ENCODE assay signal across 26 mouse cellular contexts in the genomic region with DNA sequence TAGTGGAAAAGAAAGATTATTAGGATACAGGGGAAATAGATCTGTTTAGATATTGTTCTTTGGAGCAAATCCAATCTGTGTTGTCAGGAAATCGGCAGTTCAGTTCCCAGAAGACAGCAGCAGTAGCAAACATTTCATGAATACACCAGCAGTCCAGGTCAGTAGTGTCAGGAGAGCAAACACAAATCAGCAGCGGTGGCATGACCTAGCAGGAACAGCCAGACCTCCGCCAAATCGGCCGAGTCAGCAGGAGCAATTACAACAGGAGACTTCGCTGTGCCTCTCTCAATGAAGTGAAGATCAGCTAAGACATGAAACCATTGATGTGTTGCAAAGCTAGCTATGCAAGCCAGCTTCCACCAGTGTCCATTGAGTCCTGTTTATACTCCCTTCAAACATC. TPM values are rescaled to one million over a fixed set of nuclear protein-coding genes. Genes with fewer than 3 reads are reported as not detected.
"Had no signal": no experiment of that assay in that cellular context is flagged by ENCODE, and none has a peak within 500 bp of the region (broad histone marks: within the 10 kb centered on the region; RNA-seq: fewer than 3 reads in every experiment).

No protein-coding gene starts in this region.

- H3K27me3 ChIP-seq: neural tube, embryonic 12.5 days; neural tube, embryonic 13.5 days; neural tube, embryonic 15.5 days; stomach, embryonic 15.5 days had no signal

- H3K4me1 ChIP-seq: neural tube, embryonic 12.5 days; neural tube, embryonic 13.5 days; neural tube, embryonic 15.5 days; stomach, embryonic 15.5 days had no signal

- H3K9me3 ChIP-seq: neural tube, embryonic 12.5 days; neural tube, embryonic 13.5 days; neural tube, embryonic 15.5 days; stomach, embryonic 15.5 days had no signal

- H3K27ac ChIP-seq: neural tube, embryonic 12.5 days; neural tube, embryonic 13.5 days; neural tube, embryonic 15.5 days; stomach, embryonic 15.5 days; stomach, postnatal 0 days had no signal

- H3K4me2 ChIP-seq: neural tube, embryonic 12.5 days; neural tube, embryonic 13.5 days; neural tube, embryonic 15.5 days; stomach, embryonic 15.5 days had no signal

- H3K4me3 ChIP-seq: neural tube, embryonic 12.5 days; neural tube, embryonic 13.5 days; neural tube, embryonic 15.5 days; stomach, embryonic 15.5 days had no signal

- H3K36me3 ChIP-seq: neural tube, embryonic 12.5 days; neural tube, embryonic 13.5 days; neural tube, embryonic 15.5 days; stomach, embryonic 15.5 days had no signal

- DNase-seq: retina, postnatal 1 day; right cerebral cortex, adult 18-20 months; right cerebral cortex, postnatal 14 days; right cerebral cortex, postnatal 25 days; right cerebral cortex, postnatal 4 days; spleen, adult 18-20 months; thymus, adult 18-20 months; thymus, adult 2 months; thymus, postnatal 14 days; thymus, postnatal 25 days; thymus, postnatal 36 days; thymus, postnatal 4 days had no signal

- H3K9ac ChIP-seq: neural tube, embryonic 12.5 days; neural tube, embryonic 13.5 days; neural tube, embryonic 15.5 days; stomach, embryonic 15.5 days had no signal

RNA-seq across cellular contexts. Expression of a gene that starts 27.0 kb away (rescaled TPM):
- total RNA-seq: neutrophil, adult 5-6 weeks had no signal
- polyA plus RNA-seq: neural tube, embryonic 12.5 days; neural tube, embryonic 14.5 days; neural tube, embryonic 15.5 days; stomach, embryonic 14.5 days; stomach, postnatal 0 days; urinary bladder, adult 2 months had no signal

RNA-seq across cellular contexts. Expression of a gene that starts 45.4 kb away (rescaled TPM):
- total RNA-seq: neutrophil, adult 5-6 weeks had no signal
- polyA plus RNA-seq: neural tube, embryonic 12.5 days; neural tube, embryonic 13.5 days; neural tube, embryonic 14.5 days; neural tube, embryonic 15.5 days; small intestine, adult 2 months; spleen, adult 2 months; stomach, embryonic 14.5 days; stomach, embryonic 15.5 days; stomach, embryonic 16.5 days; stomach, postnatal 0 days; thymus, adult 2 months; thymus, postnatal 0 days; urinary bladder, adult 2 months had no signal

RNA-seq across cellular contexts. Expression of a gene that starts 57.7 kb away (rescaled TPM):
- total RNA-seq: neutrophil, adult 5-6 weeks had no signal
- polyA plus RNA-seq: neural tube, embryonic 12.5 days; neural tube, embryonic 13.5 days; neural tube, embryonic 14.5 days; neural tube, embryonic 15.5 days; small intestine, adult 2 months; spleen, adult 2 months; stomach, embryonic 14.5 days; stomach, embryonic 15.5 days; stomach, embryonic 16.5 days; stomach, postnatal 0 days; testis, adult 2 months; thymus, adult 2 months; thymus, postnatal 0 days; urinary bladder, adult 2 months had no signal
